Mouse (Mus musculus) cerebellum, adult 2 months (tissue): ENCODE data around the gene S100g. TPM values are rescaled to one million over a fixed set of nuclear protein-coding genes. Genes with fewer than 3 reads are reported as not detected.
A peak's percentile ranks its signal among the peaks of the same experiment; 100 is the strongest.

Experiments
- DNase-seq, 2 experiments: peaks; one replicate each; pipeline ENCODE4 v3.0.0; 2021
- H3K27ac ChIP-seq: fragments of 200-500 bp; 2 replicates; pipeline ENCODE4 v1.5.1; 2012; ENCODE audit warnings: low read length, control low read depth, inconsistent platforms; ENCODE audit not compliant: insufficient read depth
- H3K27me3 ChIP-seq: fragments of 200-500 bp; 2 replicates; pipeline ENCODE4 v1.6.1; 2012; ENCODE audit warnings: inconsistent platforms, mild to moderate bottlenecking, low read length, moderate library complexity; ENCODE audit not compliant: control insufficient read depth, insufficient read depth
- H3K4me1 ChIP-seq: fragments of 200-500 bp; 2 replicates; pipeline ENCODE4 v1.6.1; 2011; ENCODE audit warnings: low read length; ENCODE audit not compliant: control insufficient read depth, insufficient read depth
- H3K4me3 ChIP-seq: fragments of 200-500 bp; replicated peaks from 2 replicates; pipeline ENCODE3; 2011; ENCODE audit warnings: mild to moderate bottlenecking, low read depth, low read length, control low read depth; ENCODE audit not compliant: insufficient read depth
- CTCF ChIP-seq: fragments of 200-500 bp; IDR thresholded peaks from 2 replicates; pipeline ENCODE4 v1.5.1; 2011; ENCODE audit warnings: low read depth, mild to moderate bottlenecking, control low read depth, low read length, moderate library complexity, borderline replicate concordance; ENCODE audit not compliant: insufficient read depth
- POLR2A ChIP-seq: fragments of 200-500 bp; IDR thresholded peaks from 2 replicates; pipeline ENCODE4 v1.6.1; 2011; ENCODE audit warnings: low read length, control low read depth, borderline replicate concordance; ENCODE audit not compliant: insufficient read depth
- WGBS: fragments of 180-500 bp; shearing (Covaris S2); methylation state at CpG from one replicate; pipeline ENCODE4 v1.1.7; 2018; 5-methylcytosine and 5-hydroxymethylcytosine counted together
- polyA plus RNA-seq: library from polyadenylated mRNA; depleted of rRNA; stranded (reverse); fragments of >200 nt; gene quantifications from 2 replicates; pipeline ENCODE4 v1.2.3, GENCODE M21; 2012; rRNA removed

Gene S100g
- polyA plus RNA-seq, 1 experiment: 0.29 TPM

- 30% methylated on average over 3 of the region's 3 CpGs for whole genome bisulfite sequencing
- Histone ChIP-seq H3K4me3 (no peak overlapping the region), H3K27ac (no peak overlapping the region), H3K27me3 (no peaks in the 10 kb centered on the region), H3K4me1 (no peaks in the 10 kb centered on the region)
- DNase-seq: peak; percentile 16 to 43
- TF ChIP-seq POLR2A: no peak
- TF ChIP-seq CTCF: no peak
These were observed 14.5 kb downstream of the S100g start for GRCm38 (mm10) chrX:162949811-162950439.

DNA sequence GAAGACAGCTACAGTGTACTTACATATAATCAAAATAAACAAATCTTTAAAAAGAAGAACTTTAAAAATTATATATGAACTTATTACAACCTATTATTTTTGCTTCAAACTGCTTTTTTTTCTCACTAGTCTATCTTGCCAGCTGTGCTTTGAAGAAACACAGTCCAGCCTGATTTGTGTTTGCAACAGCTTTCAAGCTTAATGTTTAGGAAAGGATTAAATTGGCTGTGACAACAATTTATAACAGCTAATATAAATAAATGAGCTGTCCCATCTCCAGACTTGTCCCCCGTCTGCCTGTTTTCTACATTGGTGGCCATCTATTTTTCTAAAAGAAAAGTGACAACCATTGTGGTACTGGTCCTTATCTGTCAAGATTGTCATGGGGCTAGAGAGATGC is 22.4 kb downstream of the S100g start:
- no peak for DNase-seq
- Histone ChIP-seq H3K27me3 (no peaks in the 10 kb centered on the region), H3K27ac (no peak overlapping the region), H3K4me1 (no peaks in the 10 kb centered on the region), H3K4me3 (no peak overlapping the region)
- no peak for TF ChIP-seq CTCF
- no peak for TF ChIP-seq POLR2A
- 100% methylated on average over 1 of the region's 1 CpGs for WGBS

- Histone ChIP-seq H3K27me3 (no peaks in the 10 kb centered on the region), H3K4me3 (no peak overlapping the region), H3K27ac (no peak overlapping the region), H3K4me1 (no peaks in the 10 kb centered on the region)
- 96% methylated on average over 2 of the region's 2 CpGs for WGBS
- no peak for DNase-seq
- TF ChIP-seq CTCF: no peak
- TF ChIP-seq POLR2A: no peak
These were observed 32.9 kb downstream of the S100g start for GRCm38 (mm10) chrX:162931467-162931866.

GRCm38 (mm10) chrX:162921487-162922125 is 42.8 kb downstream of the S100g start:
- Histone ChIP-seq H3K27me3 (no peaks in the 10 kb centered on the region), H3K4me3 (no peak overlapping the region), H3K27ac (no peak overlapping the region), H3K4me1 (no peaks in the 10 kb centered on the region)
- WGBS: 80% methylated on average over 8 of the region's 8 CpGs
- TF ChIP-seq POLR2A (no peak), CTCF (no peak)
- DNase-seq: no peak

- TF ChIP-seq POLR2A (no peak), CTCF (peak; percentile 62; the same call in 1 of the 2 replicates)
- DNase-seq: peak; percentile 32 to 51
- Histone ChIP-seq H3K4me3 (no peak overlapping the region), H3K27ac (no peak overlapping the region), H3K4me1 (no peaks in the 10 kb centered on the region), H3K27me3 (no peaks in the 10 kb centered on the region)
- 22% methylated on average over 5 of the region's 5 CpGs for WGBS
These were observed 48.7 kb downstream of the S100g start for GRCm38 (mm10) chrX:162915697-162916096.

DNA sequence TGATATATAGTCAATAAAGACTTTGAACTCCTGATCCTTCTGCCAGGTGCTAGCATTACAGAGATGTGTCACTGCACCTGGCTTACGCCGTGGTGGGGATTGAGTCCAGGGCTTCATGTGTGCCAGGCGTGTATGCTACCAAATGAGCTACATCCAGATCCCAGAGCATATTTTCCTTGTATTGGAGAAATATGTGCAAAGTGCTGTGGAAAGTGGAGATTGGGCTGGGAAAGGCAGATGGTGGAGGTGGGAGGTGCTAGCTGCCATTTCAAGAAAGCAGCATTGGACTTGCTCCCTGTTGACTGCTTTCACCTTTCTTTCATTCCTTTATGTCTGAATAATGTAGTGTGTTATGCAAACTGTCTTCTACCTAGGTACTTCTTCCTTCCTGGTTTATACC is 50.7 kb downstream of the S100g start:
- H3K27me3 ChIP-seq: no peaks in the 10 kb centered on the region
- no peak overlapping the region for H3K27ac ChIP-seq
- H3K4me3 ChIP-seq: no peak overlapping the region
- WGBS: 91% methylated on average over 3 of the region's 3 CpGs
- no peak for TF ChIP-seq POLR2A
- no peak for TF ChIP-seq CTCF
- H3K4me1 ChIP-seq: no peaks in the 10 kb centered on the region
- no peak for DNase-seq

Other genes with a start within 250 kb of the S100g start
- gene Rbbp7, start 204.2 kb downstream of the S100g start, polyA plus RNA-seq: 109 and 111 TPM in 2 replicates
- 13.4 and 13.9 TPM in 2 replicates for gene Txlng, start 135.1 kb downstream of the S100g start, polyA plus RNA-seq
- 24.9 and 25.6 TPM in 2 replicates for gene Syap1, start 76.2 kb downstream of the S100g start, polyA plus RNA-seq
- 89.1 and 90.7 TPM in 2 replicates for gene Ctps2, start 63.4 kb downstream of the S100g start, polyA plus RNA-seq